Mouse (Mus musculus): ENCODE measurements around the gene Ndufc2. TPM values are rescaled to one million over a fixed set of nuclear protein-coding genes. Genes with fewer than 3 reads are reported as not detected.

The Ndufc2 gene
- polyA plus RNA-seq, 1 experiment from 2014 or later = 535 TPM

- DNase-seq (ENCODE audit: low spot score) (no peak), ATAC-seq (no peak)
- Histone ChIP-seq H3K4me2 (replicated peaks; ENCODE audit: low read depth, low read length) (no peak overlapping the region), H3K27me3 (replicated peaks; ENCODE audit: insufficient read depth, low read length) (no peaks in the 10 kb centered on the region), H3K36me3 (ENCODE audit: insufficient read depth, low read length) (no peaks in the 10 kb centered on the region), H3K4me1 (ENCODE audit: insufficient read depth, low read depth, low read length) (no peaks in the 10 kb centered on the region), H3K4me3 (ENCODE audit: low read depth, low read length) (no peak overlapping the region), H3K27ac (ENCODE audit: low read length) (no peak overlapping the region), H3K9me3 (ENCODE audit: low read length) (no peaks in the 10 kb centered on the region), H3K9ac (replicated peaks; ENCODE audit: low read depth) (no peak overlapping the region)
- no peak for TF ChIP-seq CTCF (IDR thresholded peaks at IDR 0.05)
- no peak for TF ChIP-seq EP300 (IDR thresholded peaks at IDR 0.05)
- WGBS = 75% methylated on average over 2 of the region's 2 CpGs
Measured at GRCm38 (mm10) chr7:97394375-97394774, 5.4 kb upstream of the Ndufc2 start.

- H3K9ac ChIP-seq (replicated peaks; ENCODE audit: low read depth) = no peak overlapping the region
- no peak overlapping the region for H3K4me2 ChIP-seq (replicated peaks; ENCODE audit: low read depth, low read length)
- H3K27ac ChIP-seq (ENCODE audit: low read length) = no peak overlapping the region
- no peaks in the 10 kb centered on the region for H3K27me3 ChIP-seq (replicated peaks; ENCODE audit: insufficient read depth, low read length)
- ATAC-seq = no peak
- no peaks in the 10 kb centered on the region for H3K9me3 ChIP-seq (ENCODE audit: low read length)
- whole genome bisulfite sequencing = 90% methylated on average over 6 of the region's 6 CpGs
- TF ChIP-seq CTCF (IDR thresholded peaks at IDR 0.05) (no peak), EP300 (IDR thresholded peaks at IDR 0.05) (no peak)
- DNase-seq (ENCODE audit: low spot score) = no peak
- no peak overlapping the region for H3K4me3 ChIP-seq (ENCODE audit: low read depth, low read length)
- H3K4me1 ChIP-seq (ENCODE audit: insufficient read depth, low read depth, low read length) = peaks cover 9% of the 10 kb centered on the region
- H3K36me3 ChIP-seq (ENCODE audit: insufficient read depth, low read length) = no peaks in the 10 kb centered on the region
Measured at GRCm38 (mm10) chr7:97398943-97399342, 860 bp upstream of the Ndufc2 start.

- Histone ChIP-seq H3K9me3 (ENCODE audit: low read length) (no peaks in the 10 kb centered on the region), H3K36me3 (ENCODE audit: insufficient read depth, low read length) (peaks cover 20% of the 10 kb centered on the region; the same call in 1 of the 2 replicates), H3K27me3 (replicated peaks; ENCODE audit: insufficient read depth, low read length) (no peaks in the 10 kb centered on the region), H3K4me1 (ENCODE audit: insufficient read depth, low read depth, low read length) (no peaks in the 10 kb centered on the region), H3K4me3 (ENCODE audit: low read depth, low read length) (no peak overlapping the region), H3K27ac (ENCODE audit: low read length) (no peak overlapping the region), H3K4me2 (replicated peaks; ENCODE audit: low read depth, low read length) (no peak overlapping the region), H3K9ac (replicated peaks; ENCODE audit: low read depth) (no peak overlapping the region)
- WGBS = 58% methylated on average over 10 of the region's 10 CpGs
- DNase-seq (ENCODE audit: low spot score) (no peak), ATAC-seq (peak; percentile 23)
- TF ChIP-seq EP300 (IDR thresholded peaks at IDR 0.05) (no peak), CTCF (IDR thresholded peaks at IDR 0.05) (no peak)
Measured at GRCm38 (mm10) chr7:97407145-97407544, 7.3 kb downstream of the Ndufc2 start.

GRCm38 (mm10) chr7:97411106-97411505 is 11.3 kb downstream of the Ndufc2 start:
- H3K4me3 ChIP-seq (ENCODE audit: low read depth, low read length) = no peak overlapping the region
- H3K27ac ChIP-seq (ENCODE audit: low read length) = no peak overlapping the region
- H3K9ac ChIP-seq (replicated peaks; ENCODE audit: low read depth) = no peak overlapping the region
- WGBS = 84% methylated on average over 2 of the region's 2 CpGs
- no peak for DNase-seq (ENCODE audit: low spot score)
- TF ChIP-seq EP300 (IDR thresholded peaks at IDR 0.05) (no peak), CTCF (IDR thresholded peaks at IDR 0.05) (no peak)
- ATAC-seq = no peak
- H3K27me3 ChIP-seq (replicated peaks; ENCODE audit: insufficient read depth, low read length) = no peaks in the 10 kb centered on the region
- peaks cover 20% of the 10 kb centered on the region; the same call in 1 of the 2 replicates for H3K36me3 ChIP-seq (ENCODE audit: insufficient read depth, low read length)
- no peak overlapping the region for H3K4me2 ChIP-seq (replicated peaks; ENCODE audit: low read depth, low read length)
- H3K4me1 ChIP-seq (ENCODE audit: insufficient read depth, low read depth, low read length) = no peaks in the 10 kb centered on the region
- no peaks in the 10 kb centered on the region for H3K9me3 ChIP-seq (ENCODE audit: low read length)

GRCm38 (mm10) chr7:97411575-97411974 is 11.8 kb downstream of the Ndufc2 start:
- WGBS = 79% methylated on average over 3 of the region's 3 CpGs
- Histone ChIP-seq H3K27me3 (replicated peaks; ENCODE audit: insufficient read depth, low read length) (no peaks in the 10 kb centered on the region), H3K4me1 (ENCODE audit: insufficient read depth, low read depth, low read length) (no peaks in the 10 kb centered on the region), H3K27ac (ENCODE audit: low read length) (no peak overlapping the region), H3K4me3 (ENCODE audit: low read depth, low read length) (no peak overlapping the region), H3K9ac (replicated peaks; ENCODE audit: low read depth) (no peak overlapping the region), H3K36me3 (ENCODE audit: insufficient read depth, low read length) (peaks cover 20% of the 10 kb centered on the region; the same call in 1 of the 2 replicates), H3K9me3 (ENCODE audit: low read length) (no peaks in the 10 kb centered on the region), H3K4me2 (replicated peaks; ENCODE audit: low read depth, low read length) (no peak overlapping the region)
- TF ChIP-seq CTCF (IDR thresholded peaks at IDR 0.05) (peak; percentile 60), EP300 (IDR thresholded peaks at IDR 0.05) (no peak)
- DNase-seq (ENCODE audit: low spot score) (no peak), ATAC-seq (no peak)

- no peaks in the 10 kb centered on the region for H3K4me1 ChIP-seq (ENCODE audit: insufficient read depth, low read depth, low read length)
- H3K27me3 ChIP-seq (replicated peaks; ENCODE audit: insufficient read depth, low read length) = no peaks in the 10 kb centered on the region
- 82% methylated on average over 1 of the region's 1 CpGs for WGBS
- TF ChIP-seq CTCF (IDR thresholded peaks at IDR 0.05) (no peak), EP300 (IDR thresholded peaks at IDR 0.05) (no peak)
- DNase-seq (ENCODE audit: low spot score) (no peak), ATAC-seq (no peak)
- no peak overlapping the region for H3K4me2 ChIP-seq (replicated peaks; ENCODE audit: low read depth, low read length)
- H3K27ac ChIP-seq (ENCODE audit: low read length) = no peak overlapping the region
- peaks cover 17% of the 10 kb centered on the region; the same call in 1 of the 2 replicates for H3K36me3 ChIP-seq (ENCODE audit: insufficient read depth, low read length)
- H3K9ac ChIP-seq (replicated peaks; ENCODE audit: low read depth) = no peak overlapping the region
- no peaks in the 10 kb centered on the region for H3K9me3 ChIP-seq (ENCODE audit: low read length)
- H3K4me3 ChIP-seq (ENCODE audit: low read depth, low read length) = no peak overlapping the region
Measured at GRCm38 (mm10) chr7:97413981-97414380, 14.2 kb downstream of the Ndufc2 start.

- Histone ChIP-seq H3K4me3 (ENCODE audit: low read depth, low read length) (no peak overlapping the region), H3K9ac (replicated peaks; ENCODE audit: low read depth) (no peak overlapping the region), H3K9me3 (ENCODE audit: low read length) (no peaks in the 10 kb centered on the region), H3K4me1 (ENCODE audit: insufficient read depth, low read depth, low read length) (no peaks in the 10 kb centered on the region), H3K27ac (ENCODE audit: low read length) (no peak overlapping the region), H3K36me3 (ENCODE audit: insufficient read depth, low read length) (peaks cover 13% of the 10 kb centered on the region; the same call in 1 of the 2 replicates), H3K4me2 (replicated peaks; ENCODE audit: low read depth, low read length) (no peak overlapping the region), H3K27me3 (replicated peaks; ENCODE audit: insufficient read depth, low read length) (no peaks in the 10 kb centered on the region)
- WGBS = 39% methylated on average over 1 of the region's 1 CpGs
- TF ChIP-seq EP300 (IDR thresholded peaks at IDR 0.05) (no peak), CTCF (IDR thresholded peaks at IDR 0.05) (no peak)
- ATAC-seq (no peak), DNase-seq (ENCODE audit: low spot score) (no peak)
Measured at GRCm38 (mm10) chr7:97414426-97414825, 14.6 kb downstream of the Ndufc2 start.

Data from lung, postnatal 0 days (tissue).